Mouse (Mus musculus) midbrain, embryonic 15.5 days (tissue): ENCODE measurements around the gene Chst15. TPM values are rescaled to one million over a fixed set of nuclear protein-coding genes. Genes with fewer than 3 reads are reported as not detected.

Experiments used
- ATAC-seq: fragments of 200-750 bp; cut with Nextera tagmentation; replicated peaks from 2 replicates; pipeline ENCODE4 v1.8.0; 2017; ENCODE audit warnings: moderate TSS enrichment
- H3K27ac ChIP-seq: fragments of 300-500 bp; sonication (generic); 2 replicates; pipeline ENCODE4 v1.5.1; 2015; ENCODE audit warnings: mild to moderate bottlenecking, inconsistent platforms
- H3K27me3 ChIP-seq: fragments of 300-500 bp; sonication (generic); replicated peaks from 2 replicates; pipeline ENCODE4 v1.6.1; 2015; ENCODE audit warnings: inconsistent platforms
- H3K36me3 ChIP-seq: fragments of 300-500 bp; sonication (generic); replicated peaks from 2 replicates; pipeline ENCODE4 v1.6.1; 2015; ENCODE audit warnings: inconsistent platforms
- H3K4me1 ChIP-seq: fragments of 300-500 bp; sonication (generic); 2 replicates; pipeline ENCODE4 v1.6.1; 2015; ENCODE audit warnings: inconsistent platforms
- H3K4me2 ChIP-seq: fragments of 300-500 bp; sonication (generic); 2 replicates; pipeline ENCODE4 v1.6.1; 2015; ENCODE audit warnings: inconsistent platforms, mild to moderate bottlenecking, moderate library complexity
- H3K4me3 ChIP-seq: fragments of 300-500 bp; sonication (generic); 2 replicates; pipeline ENCODE4 v1.5.1; 2015; ENCODE audit warnings: mild to moderate bottlenecking, inconsistent platforms
- H3K9ac ChIP-seq: fragments of 300-500 bp; sonication (generic); 2 replicates; pipeline ENCODE4 v1.6.1; 2015; ENCODE audit warnings: mild to moderate bottlenecking, inconsistent platforms
- H3K9me3 ChIP-seq: fragments of 300-500 bp; sonication (generic); 2 replicates; pipeline ENCODE4 v1.6.1; 2016; ENCODE audit warnings: inconsistent platforms
- WGBS: fragments of 180-500 bp; shearing (Covaris S2); methylation state at CpG from one replicate; pipeline ENCODE4 v1.1.7; 2015; ENCODE audit warnings: mixed read lengths; 5-methylcytosine and 5-hydroxymethylcytosine counted together
- polyA plus RNA-seq: library from polyadenylated mRNA; unstranded; fragments of >200 nt; fragmentation: Nextera tagmentation; extraction: Ambion mirVana; gene quantifications from 2 replicates; pipeline ENCODE4 v1.2.1, GENCODE M21; 2015

Gene Chst15
- polyA plus RNA-seq: 13.5 and 14.4 TPM in 2 replicates

GRCm38 (mm10) chr7:132317036-132317541 lies at the start of gene Chst15:
Chst15 (minus strand) TSS chr7:132317228.
- Histone ChIP-seq H3K4me1 (peaks cover 23% of the 10 kb centered on the region), H3K4me3 (peak within 1 kb of the TSS; percentile 87), H3K36me3 (no peaks in the 10 kb centered on the region), H3K4me2 (peak within 1 kb of the TSS; percentile 96), H3K27ac (peak within 1 kb of the TSS; percentile 87), H3K9ac (peak within 1 kb of the TSS; percentile 84), H3K9me3 (no peaks in the 10 kb centered on the region), H3K27me3 (no peaks in the 10 kb centered on the region)
- under 1% methylated on average over 34 of the region's 34 CpGs for WGBS
- ATAC-seq: peak; percentile 45

- Histone ChIP-seq H3K36me3 (no peaks in the 10 kb centered on the region), H3K9ac (no peak overlapping the region), H3K27ac (no peak overlapping the region), H3K27me3 (no peaks in the 10 kb centered on the region), H3K4me3 (no peak overlapping the region), H3K9me3 (no peaks in the 10 kb centered on the region), H3K4me1 (0 out of 2 replicates have a peak, but pooled peaks cover 4% of the 10 kb centered on the region), H3K4me2 (no peak overlapping the region)
- ATAC-seq: no peak
- 93% methylated on average over 5 of the region's 5 CpGs for WGBS
These were observed 48.8 kb upstream of the Chst15 start for GRCm38 (mm10) chr7:132365703-132366384.

- H3K27ac ChIP-seq: no peak overlapping the region
- no peaks in the 10 kb centered on the region for H3K9me3 ChIP-seq
- H3K27me3 ChIP-seq: no peaks in the 10 kb centered on the region
- 0 out of 2 replicates have a peak, but pooled peaks cover 4% of the 10 kb centered on the region for H3K4me1 ChIP-seq
- 84% methylated on average over 5 of the region's 5 CpGs for WGBS
- no peak overlapping the region for H3K9ac ChIP-seq
- no peak overlapping the region for H3K4me2 ChIP-seq
- H3K4me3 ChIP-seq: no peak overlapping the region
- ATAC-seq: no peak
- H3K36me3 ChIP-seq: no peaks in the 10 kb centered on the region
These were observed 48.1 kb upstream of the Chst15 start for GRCm38 (mm10) chr7:132365111-132365510.

- Histone ChIP-seq H3K27ac (no peak overlapping the region), H3K9ac (no peak overlapping the region), H3K9me3 (no peaks in the 10 kb centered on the region), H3K4me3 (no peak overlapping the region), H3K4me2 (no peak overlapping the region), H3K4me1 (0 out of 2 replicates have a peak, but pooled peaks cover 4% of the 10 kb centered on the region), H3K27me3 (no peaks in the 10 kb centered on the region), H3K36me3 (no peaks in the 10 kb centered on the region)
- ATAC-seq: no peak
- 72% methylated on average over 5 of the region's 5 CpGs for WGBS
These were observed 47.5 kb upstream of the Chst15 start for GRCm38 (mm10) chr7:132364506-132364905.

GRCm38 (mm10) chr7:132360336-132360735 lies 43.3 kb upstream of the Chst15 start:
- no peak for ATAC-seq
- WGBS: 80% methylated on average over 4 of the region's 4 CpGs

GRCm38 (mm10) chr7:132358709-132359108 lies 41.7 kb upstream of the Chst15 start:
- Histone ChIP-seq H3K36me3 (no peaks in the 10 kb centered on the region), H3K4me2 (no peak overlapping the region), H3K9me3 (no peaks in the 10 kb centered on the region), H3K27ac (no peak overlapping the region), H3K9ac (no peak overlapping the region), H3K27me3 (no peaks in the 10 kb centered on the region), H3K4me1 (no peaks in the 10 kb centered on the region), H3K4me3 (no peak overlapping the region)
- WGBS: 70% methylated on average over 4 of the region's 4 CpGs
- no peak for ATAC-seq

More at GRCm38 (mm10) chr7:132360336-132360735, 43.3 kb upstream of the Chst15 start:
- no peak overlapping the region for H3K4me3 ChIP-seq
- no peak overlapping the region for H3K27ac ChIP-seq
- H3K36me3 ChIP-seq: no peaks in the 10 kb centered on the region
- H3K9me3 ChIP-seq: no peaks in the 10 kb centered on the region
- H3K9ac ChIP-seq: no peak overlapping the region
- H3K4me1 ChIP-seq: no peaks in the 10 kb centered on the region
- H3K27me3 ChIP-seq: no peaks in the 10 kb centered on the region
- H3K4me2 ChIP-seq: no peak overlapping the region

- Histone ChIP-seq H3K27ac (no peak overlapping the region), H3K9ac (no peak overlapping the region), H3K9me3 (no peaks in the 10 kb centered on the region), H3K36me3 (no peaks in the 10 kb centered on the region), H3K27me3 (no peaks in the 10 kb centered on the region; the same call in 1 of the 2 replicates), H3K4me1 (no peaks in the 10 kb centered on the region), H3K4me3 (no peak overlapping the region), H3K4me2 (no peak overlapping the region)
- ATAC-seq: no peak
- 64% methylated on average over 3 of the region's 3 CpGs for WGBS
These were observed 41.2 kb upstream of the Chst15 start for GRCm38 (mm10) chr7:132358250-132358649.

- 87% methylated on average over 3 of the region's 3 CpGs for WGBS
- H3K4me2 ChIP-seq: no peak overlapping the region
- no peak for ATAC-seq
These were observed 40.8 kb upstream of the Chst15 start for GRCm38 (mm10) chr7:132357841-132358237.

GRCm38 (mm10) chr7:132356881-132357840 lies 40.1 kb upstream of the Chst15 start:
- Histone ChIP-seq H3K4me1 (no peaks in the 10 kb centered on the region), H3K36me3 (no peaks in the 10 kb centered on the region), H3K4me3 (no peak overlapping the region), H3K4me2 (no peak overlapping the region), H3K9ac (no peak overlapping the region), H3K27ac (no peak overlapping the region), H3K27me3 (no peaks in the 10 kb centered on the region; the same call in 1 of the 2 replicates), H3K9me3 (no peaks in the 10 kb centered on the region)
- WGBS: 30% methylated on average over 10 of the region's 10 CpGs
- no peak for ATAC-seq

More at GRCm38 (mm10) chr7:132357841-132358237, 40.8 kb upstream of the Chst15 start:
- Histone ChIP-seq H3K9me3 (no peaks in the 10 kb centered on the region), H3K4me1 (no peaks in the 10 kb centered on the region), H3K36me3 (no peaks in the 10 kb centered on the region), H3K9ac (no peak overlapping the region), H3K27me3 (no peaks in the 10 kb centered on the region; the same call in 1 of the 2 replicates), H3K27ac (no peak overlapping the region), H3K4me3 (no peak overlapping the region)

GRCm38 (mm10) chr7:132356185-132356584 lies 39.2 kb upstream of the Chst15 start:
- Histone ChIP-seq H3K4me1 (no peaks in the 10 kb centered on the region), H3K27me3 (no peaks in the 10 kb centered on the region; the same call in 1 of the 2 replicates), H3K36me3 (no peaks in the 10 kb centered on the region), H3K4me2 (no peak overlapping the region), H3K27ac (no peak overlapping the region), H3K9ac (no peak overlapping the region), H3K9me3 (no peaks in the 10 kb centered on the region), H3K4me3 (no peak overlapping the region)
- 17% methylated on average over 8 of the region's 8 CpGs for whole genome bisulfite sequencing
- ATAC-seq: no peak

- Histone ChIP-seq H3K4me2 (no peak overlapping the region), H3K27me3 (no peaks in the 10 kb centered on the region; the same call in 1 of the 2 replicates), H3K4me3 (no peak overlapping the region), H3K36me3 (no peaks in the 10 kb centered on the region), H3K9me3 (no peaks in the 10 kb centered on the region), H3K4me1 (no peaks in the 10 kb centered on the region), H3K9ac (no peak overlapping the region), H3K27ac (no peak overlapping the region)
- WGBS: 73% methylated on average over 6 of the region's 6 CpGs
- ATAC-seq: no peak
These were observed 38.7 kb upstream of the Chst15 start for GRCm38 (mm10) chr7:132355767-132356166.

- ATAC-seq: no peak
- H3K36me3 ChIP-seq: no peaks in the 10 kb centered on the region
- no peak overlapping the region for H3K27ac ChIP-seq
- no peak overlapping the region for H3K4me3 ChIP-seq
- WGBS: 77% methylated on average over 6 of the region's 6 CpGs
- no peaks in the 10 kb centered on the region for H3K4me1 ChIP-seq
- H3K9ac ChIP-seq: no peak overlapping the region
- H3K27me3 ChIP-seq: no peaks in the 10 kb centered on the region; the same call in 1 of the 2 replicates
- no peak overlapping the region for H3K4me2 ChIP-seq
- H3K9me3 ChIP-seq: no peaks in the 10 kb centered on the region
These were observed 32.1 kb upstream of the Chst15 start for GRCm38 (mm10) chr7:132349075-132349572.
